Mouse (Mus musculus) cerebellum, adult 2 months (tissue): ENCODE data around the gene Pcsk4. TPM values are rescaled to one million over a fixed set of nuclear protein-coding genes. Genes with fewer than 3 reads are reported as not detected.

Experiments
- DNase-seq, 2 experiments: peaks; one replicate each; pipeline ENCODE4 v3.0.0; 2021
- H3K27ac ChIP-seq: fragments of 200-500 bp; 2 replicates; pipeline ENCODE4 v1.5.1; 2012; ENCODE audit warnings: low read length, control low read depth, inconsistent platforms; ENCODE audit not compliant: insufficient read depth
- H3K27me3 ChIP-seq: fragments of 200-500 bp; 2 replicates; pipeline ENCODE4 v1.6.1; 2012; ENCODE audit warnings: inconsistent platforms, mild to moderate bottlenecking, low read length, moderate library complexity; ENCODE audit not compliant: control insufficient read depth, insufficient read depth
- H3K4me1 ChIP-seq: fragments of 200-500 bp; 2 replicates; pipeline ENCODE4 v1.6.1; 2011; ENCODE audit warnings: low read length; ENCODE audit not compliant: control insufficient read depth, insufficient read depth
- H3K4me3 ChIP-seq: fragments of 200-500 bp; replicated peaks from 2 replicates; pipeline ENCODE3; 2011; ENCODE audit warnings: mild to moderate bottlenecking, low read depth, low read length, control low read depth; ENCODE audit not compliant: insufficient read depth
- CTCF ChIP-seq: fragments of 200-500 bp; IDR thresholded peaks from 2 replicates; pipeline ENCODE4 v1.5.1; 2011; ENCODE audit warnings: low read depth, mild to moderate bottlenecking, control low read depth, low read length, moderate library complexity, borderline replicate concordance; ENCODE audit not compliant: insufficient read depth
- POLR2A ChIP-seq: fragments of 200-500 bp; IDR thresholded peaks from 2 replicates; pipeline ENCODE4 v1.6.1; 2011; ENCODE audit warnings: low read length, control low read depth, borderline replicate concordance; ENCODE audit not compliant: insufficient read depth
- WGBS: fragments of 180-500 bp; shearing (Covaris S2); methylation state at CpG from one replicate; pipeline ENCODE4 v1.1.7; 2018; 5-methylcytosine and 5-hydroxymethylcytosine counted together
- polyA plus RNA-seq: library from polyadenylated mRNA; depleted of rRNA; stranded (reverse); fragments of >200 nt; gene quantifications from 2 replicates; pipeline ENCODE4 v1.2.3, GENCODE M21; 2012

Pcsk4 gene
- polyA plus RNA-seq, 1 experiment = 14.1 TPM

GRCm38 (mm10) chr10:80312586-80313504 lies 16.5 kb downstream of the Pcsk4 start:
- no peak overlapping the region for H3K4me3 ChIP-seq
- TF ChIP-seq CTCF = no peak
- no peak for TF ChIP-seq POLR2A
- peaks cover 54% of the 10 kb centered on the region for H3K4me1 ChIP-seq
- H3K27me3 ChIP-seq = no peaks in the 10 kb centered on the region
- WGBS = 35% methylated on average over 54 of the region's 54 CpGs
- H3K27ac ChIP-seq = peak overlapping the region; percentile 23; the same call in 1 of the 2 replicates
- peak; percentile 65 to 70 for DNase-seq

- Histone ChIP-seq H3K4me3 (no peak overlapping the region), H3K27ac (no peak overlapping the region; the same call in 1 of the 2 replicates), H3K27me3 (no peaks in the 10 kb centered on the region), H3K4me1 (peaks cover 43% of the 10 kb centered on the region)
- TF ChIP-seq POLR2A (no peak), CTCF (no peak)
- WGBS = 24% methylated on average over 16 of the region's 16 CpGs
- peak in 1 of 2 experiments; percentile 53 for DNase-seq
Measured at GRCm38 (mm10) chr10:80311560-80311959, 17.7 kb downstream of the Pcsk4 start.

DNA sequence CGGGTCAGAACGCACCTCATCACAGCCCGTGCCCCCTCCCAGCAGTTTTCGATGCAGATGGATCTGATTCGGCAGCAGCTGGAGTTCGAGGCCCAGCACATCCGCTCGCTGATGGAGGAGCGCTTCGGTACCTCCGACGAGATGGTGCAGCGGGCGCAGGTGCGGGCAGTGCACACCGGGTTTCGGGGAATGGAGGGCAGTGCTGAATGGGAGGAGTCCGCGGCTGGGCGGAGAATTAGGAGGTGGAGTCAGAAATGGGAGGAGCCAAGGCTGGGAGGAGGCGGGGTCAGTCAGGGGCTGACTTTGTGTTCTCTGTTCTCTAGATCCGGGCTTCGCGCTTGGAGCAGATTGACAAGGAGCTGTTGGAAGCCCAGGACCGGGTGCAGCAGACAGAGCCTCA lies 24.4 kb downstream of the Pcsk4 start:
- TF ChIP-seq POLR2A (no peak), CTCF (no peak)
- no peak for DNase-seq
- Histone ChIP-seq H3K4me3 (no peak overlapping the region), H3K27ac (no peak overlapping the region), H3K4me1 (peaks cover 22% of the 10 kb centered on the region), H3K27me3 (no peaks in the 10 kb centered on the region)
- 52% methylated on average over 25 of the region's 25 CpGs for WGBS

DNA sequence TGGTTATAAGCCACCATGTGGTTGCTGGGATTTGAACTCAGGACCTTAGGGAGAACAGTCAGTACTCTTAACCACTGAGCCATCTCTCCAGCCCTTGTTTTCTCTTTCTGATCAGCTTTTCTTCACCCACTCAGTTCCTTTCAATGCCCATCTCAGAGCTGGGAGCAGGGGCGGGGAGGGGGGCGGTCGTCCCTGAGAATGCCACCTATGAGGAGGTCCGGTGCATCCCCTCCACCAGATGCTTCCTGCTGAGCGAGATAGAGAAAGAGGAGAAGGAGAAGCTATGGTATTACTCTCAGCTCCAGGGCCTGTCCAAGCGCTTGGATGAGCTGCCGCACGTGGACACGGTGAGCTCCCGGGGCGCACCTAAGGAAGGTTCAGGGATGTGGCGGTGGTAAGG lies 24.8 kb downstream of the Pcsk4 start:
- H3K27ac ChIP-seq = no peak overlapping the region
- no peak overlapping the region for H3K4me3 ChIP-seq
- no peak for TF ChIP-seq CTCF
- TF ChIP-seq POLR2A = no peak
- no peaks in the 10 kb centered on the region for H3K27me3 ChIP-seq
- peaks cover 22% of the 10 kb centered on the region for H3K4me1 ChIP-seq
- DNase-seq = no peak
- WGBS = 72% methylated on average over 12 of the region's 12 CpGs

- Histone ChIP-seq H3K27me3 (no peaks in the 10 kb centered on the region), H3K4me1 (peaks cover 32% of the 10 kb centered on the region), H3K27ac (0 out of 2 replicates have a peak overlapping the region, but pooled peaks have one; percentile 60), H3K4me3 (no peak overlapping the region)
- DNase-seq = peak; percentile 59 to 74
- TF ChIP-seq CTCF (no peak), POLR2A (no peak)
- WGBS = 14% methylated on average over 9 of the region's 9 CpGs
Measured at GRCm38 (mm10) chr10:80302471-80302881, 26.8 kb downstream of the Pcsk4 start.

- Histone ChIP-seq H3K27ac (peak overlapping the region; percentile 60), H3K4me1 (peaks cover 36% of the 10 kb centered on the region), H3K27me3 (no peaks in the 10 kb centered on the region), H3K4me3 (peak overlapping the region; percentile 18)
- WGBS = 5% methylated on average over 5 of the region's 5 CpGs
- DNase-seq = peak; percentile 49 to 62
- TF ChIP-seq POLR2A (no peak), CTCF (no peak)
Measured at GRCm38 (mm10) chr10:80302082-80302355, 27.3 kb downstream of the Pcsk4 start.

DNA sequence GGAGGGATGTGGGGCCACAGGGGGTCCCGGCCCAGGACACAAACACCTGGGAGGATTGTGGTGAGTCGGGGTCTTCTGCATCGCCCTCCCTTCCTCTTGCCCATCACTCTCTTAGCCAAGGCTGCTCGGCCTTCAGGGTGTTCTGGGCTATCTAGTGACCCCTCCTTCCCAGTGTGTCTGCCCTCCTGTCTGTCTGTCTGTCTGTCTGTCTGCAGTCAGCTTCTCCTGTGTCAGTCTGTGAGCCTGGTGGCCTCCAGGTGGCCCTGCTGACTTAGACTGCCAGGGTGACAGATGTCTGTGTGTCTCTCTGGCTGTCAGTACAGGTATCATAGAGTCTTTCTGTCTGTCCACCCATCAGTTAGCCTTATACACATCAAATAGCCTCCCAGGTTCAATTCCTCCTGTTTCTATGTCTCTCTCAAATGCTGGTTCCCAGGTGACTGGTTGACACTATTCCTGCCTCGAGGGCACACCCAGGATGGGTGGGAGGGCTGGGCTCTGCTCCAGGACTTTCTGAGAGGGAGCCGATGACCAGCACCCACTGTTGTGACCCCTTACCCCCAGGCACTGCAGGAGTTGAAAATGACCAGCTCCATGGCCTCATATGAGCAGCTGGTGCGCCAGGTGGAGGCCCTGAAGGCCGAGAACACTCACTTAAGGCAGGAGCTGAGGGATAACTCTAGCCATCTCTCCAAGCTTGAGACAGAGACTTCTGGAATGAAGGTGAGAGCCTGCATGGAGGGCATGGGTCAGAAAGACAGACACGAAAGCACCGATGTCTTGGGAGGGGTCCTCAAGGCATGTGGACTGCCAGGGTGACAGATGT lies 27.8 kb downstream of the Pcsk4 start:
- WGBS = 19% methylated on average over 10 of the region's 10 CpGs
- no peak for DNase-seq
- TF ChIP-seq CTCF (no peak), POLR2A (no peak)
- Histone ChIP-seq H3K27ac (peak overlapping the region; percentile 60), H3K27me3 (no peaks in the 10 kb centered on the region), H3K4me3 (peak overlapping the region; percentile 97), H3K4me1 (peaks cover 41% of the 10 kb centered on the region)
